8 mouse cellular contexts compared by ENCODE assay signal in the genomic region with DNA sequence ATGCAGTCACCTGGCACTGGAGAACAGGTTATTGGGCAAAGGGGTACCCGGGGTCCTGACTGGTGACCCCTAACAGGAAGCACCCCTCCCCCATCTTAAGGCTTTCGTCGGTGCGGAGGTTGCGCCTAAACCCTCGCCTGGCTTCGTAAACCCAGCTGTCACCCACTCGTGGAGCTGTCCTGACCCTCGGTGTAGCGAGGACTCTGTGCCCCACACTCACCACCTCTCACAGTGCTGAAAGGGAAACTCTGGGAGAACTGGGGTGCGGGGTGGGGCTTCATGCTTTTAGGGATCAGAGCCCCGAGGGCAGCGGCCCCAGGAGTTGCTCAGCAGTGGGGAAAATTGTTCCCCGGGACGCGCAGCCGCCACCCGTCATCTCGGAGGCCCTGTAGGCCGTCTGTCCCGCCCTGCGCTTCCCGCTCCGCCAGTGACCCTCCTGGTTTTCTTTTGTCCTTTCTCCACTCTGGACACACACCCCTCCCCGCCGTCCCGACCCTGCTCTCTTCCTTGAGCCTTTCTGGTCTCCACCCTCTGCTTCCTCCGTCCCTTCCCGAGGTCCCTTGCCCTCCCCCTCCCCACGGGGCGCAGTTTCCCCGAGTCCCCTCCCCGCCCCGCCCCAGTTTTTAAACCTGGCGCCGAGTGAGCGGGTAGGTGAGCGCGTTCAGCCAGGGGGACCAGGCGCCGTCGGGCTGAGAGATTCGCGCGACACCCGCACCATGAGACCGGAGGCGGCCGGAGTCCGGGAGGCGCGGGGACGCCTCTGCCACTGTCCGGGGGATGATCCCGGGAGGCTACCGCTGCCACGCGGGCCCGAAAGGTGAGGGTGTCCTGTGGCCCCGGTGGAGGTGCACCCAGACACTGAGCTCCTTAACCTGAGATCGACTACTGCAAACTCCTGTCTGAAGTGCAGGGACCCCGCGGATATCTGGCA. TPM values are rescaled to one million over a fixed set of nuclear protein-coding genes. Genes with fewer than 3 reads are reported as not detected.
DNase-seq lines count a peak whose midpoint lies in the region; ATAC-seq and TF ChIP-seq lines count a peak whose summit lies in the region.

A gene (plus strand): TSS at position 640 of the 931 bp plus-strand sequence.

- H3K27ac ChIP-seq in testis, adult 2 months (ENCODE audit: control insufficient read depth, insufficient read depth, low read depth, low read length) = no peak within 1 kb of the TSS
- no peak within 1 kb of the TSS for H3K27ac ChIP-seq in embryonic facial prominence, embryonic 15.5 days (replicated peaks)
- peak within 1 kb of the TSS; percentile 33 for H3K27ac ChIP-seq in heart, embryonic 15.5 days
- no peak within 1 kb of the TSS for H3K27ac ChIP-seq in kidney, embryonic 16.5 days (ENCODE audit: low read length)

- DNase-seq in testis, postnatal 14 days (ENCODE audit: low spot score) = no peak
- DNase-seq in lung, postnatal 25 days (ENCODE audit: low spot score) = peak; percentile 85
- DNase-seq in retina, embryonic 14.5 days (ENCODE audit: low spot score) = peak; percentile 52
- no peak for DNase-seq in layer of hippocampus, adult 9-10 months (ENCODE audit: low spot score)

- ATAC-seq in embryonic facial prominence, embryonic 15.5 days (ENCODE audit: insufficient number of reproducible peaks, low FRiP score, low TSS enrichment, low read depth) = 0 out of 2 replicates have a peak, but pooled peaks have one; percentile 23
- peak; percentile 58 for ATAC-seq in heart, embryonic 15.5 days (replicated peaks; ENCODE audit: insufficient number of reproducible peaks, insufficient read depth, low FRiP score, low read depth)
- ATAC-seq in kidney, embryonic 16.5 days (ENCODE audit: low FRiP score, low TSS enrichment) = peak; percentile 68

- no peaks in the 10 kb centered on the region for H3K9me3 ChIP-seq in embryonic facial prominence, embryonic 15.5 days (replicated peaks)
- H3K9me3 ChIP-seq in heart, embryonic 15.5 days (replicated peaks) = no peaks in the 10 kb centered on the region
- H3K9me3 ChIP-seq in kidney, embryonic 16.5 days (ENCODE audit: low read length) = no peaks in the 10 kb centered on the region

- no peak for TF ChIP-seq POLR2A in testis, adult 2 months (IDR thresholded peaks at IDR 0.05; ENCODE audit: control insufficient read depth, low read depth, low read length)

- peaks cover 14% of the 10 kb centered on the region for H3K4me1 ChIP-seq in testis, adult 2 months (ENCODE audit: control insufficient read depth, insufficient read depth, low read length)
- peaks cover 22% of the 10 kb centered on the region; the same call in 1 of the 2 replicates for H3K4me1 ChIP-seq in embryonic facial prominence, embryonic 15.5 days
- peaks cover 17% of the 10 kb centered on the region for H3K4me1 ChIP-seq in heart, embryonic 15.5 days (replicated peaks)
- H3K4me1 ChIP-seq in kidney, embryonic 16.5 days (ENCODE audit: insufficient read depth, low read length) = peaks cover 21% of the 10 kb centered on the region

- TF ChIP-seq CTCF in testis, adult 2 months (IDR thresholded peaks at IDR 0.05; ENCODE audit: control insufficient read depth, insufficient read depth, insufficient replicate concordance, low read depth, low read length) = no peak

- H3K27me3 ChIP-seq in testis, adult 2 months (ENCODE audit: control insufficient read depth, insufficient read depth, low read length) = peaks cover 10% of the 10 kb centered on the region; the same call in 1 of the 2 replicates
- H3K27me3 ChIP-seq in embryonic facial prominence, embryonic 15.5 days = peaks cover 20% of the 10 kb centered on the region
- H3K27me3 ChIP-seq in heart, embryonic 15.5 days = 0 out of 2 replicates have a peak, but pooled peaks cover 2% of the 10 kb centered on the region
- peaks cover 11% of the 10 kb centered on the region; the same call in 1 of the 2 replicates for H3K27me3 ChIP-seq in kidney, embryonic 16.5 days (ENCODE audit: insufficient read depth, low read length)

- H3K9ac ChIP-seq in embryonic facial prominence, embryonic 15.5 days = peak within 1 kb of the TSS; percentile 28
- H3K9ac ChIP-seq in heart, embryonic 15.5 days = peak within 1 kb of the TSS; percentile 59
- peak within 1 kb of the TSS; percentile 70 for H3K9ac ChIP-seq in kidney, embryonic 16.5 days (replicated peaks; ENCODE audit: low read length)

- no peaks in the 10 kb centered on the region for H3K36me3 ChIP-seq in testis, adult 2 months (ENCODE audit: control insufficient read depth, insufficient read depth, low read length)
- H3K36me3 ChIP-seq in embryonic facial prominence, embryonic 15.5 days = no peaks in the 10 kb centered on the region
- H3K36me3 ChIP-seq in heart, embryonic 15.5 days = no peaks in the 10 kb centered on the region
- no peaks in the 10 kb centered on the region for H3K36me3 ChIP-seq in kidney, embryonic 16.5 days (ENCODE audit: insufficient read depth, low read length)

- peak within 1 kb of the TSS; percentile 84 for H3K4me2 ChIP-seq in embryonic facial prominence, embryonic 15.5 days (replicated peaks)
- H3K4me2 ChIP-seq in heart, embryonic 15.5 days = peak within 1 kb of the TSS; percentile 90
- peak within 1 kb of the TSS; percentile 86 for H3K4me2 ChIP-seq in kidney, embryonic 16.5 days (replicated peaks; ENCODE audit: low read depth, low read length)

- WGBS in embryonic facial prominence, embryonic 15.5 days = 1% methylated on average over 63 of the region's 63 CpGs
- WGBS in heart, embryonic 15.5 days = 2% methylated on average over 63 of the region's 63 CpGs
- WGBS in kidney, embryonic 16.5 days = under 1% methylated on average over 61 of the region's 63 CpGs

- H3K4me3 ChIP-seq in testis, adult 2 months (ENCODE audit: control insufficient read depth, low read depth, low read length) = peak within 1 kb of the TSS; percentile 73
- H3K4me3 ChIP-seq in embryonic facial prominence, embryonic 15.5 days (replicated peaks) = peak within 1 kb of the TSS; percentile 48
- H3K4me3 ChIP-seq in heart, embryonic 15.5 days = peak within 1 kb of the TSS; percentile 70
- H3K4me3 ChIP-seq in kidney, embryonic 16.5 days (ENCODE audit: low read length) = peak within 1 kb of the TSS; percentile 59

RNA-seq across cellular contexts. Expression of the gene that starts here (rescaled TPM):
- 0.06 TPM in 1 of 2 replicates, not detected in the other for polyA plus RNA-seq in testis, adult 2 months (2012; rRNA removed)
- polyA plus RNA-seq in embryonic facial prominence, embryonic 15.5 days (2015; fragmentation: Nextera tagmentation; extraction: Ambion mirVana) = 4.6 and 6.0 TPM in 2 replicates
- 4.5 TPM in 2 replicates for polyA plus RNA-seq in heart, embryonic 15.5 days (2015; fragmentation: Nextera tagmentation; extraction: Ambion mirVana)
- 14.2 and 17.4 TPM in 2 replicates for polyA plus RNA-seq in kidney, embryonic 16.5 days (2015; fragmentation: Nextera tagmentation; extraction: Ambion mirVana)

Comparison
In these comparisons a context has a peak if more than half of its experiments do, and no peak if none do; other contexts are left out.
1. DNase-seq: peak in lung, postnatal 25 days (single experiment) and retina, embryonic 14.5 days (single experiment); none in testis, postnatal 14 days (single experiment) and layer of hippocampus, adult 9-10 months (single experiment).
2. Peak in every context shown above with its lines, with median percentiles within 50 percentile points of each other: H3K4me3 ChIP-seq, ATAC-seq, H3K4me2 ChIP-seq and H3K9ac ChIP-seq.